10 mouse cellular contexts compared by ENCODE assay signal in genomic region chr11:70649185-70649734, GRCm38 (mm10). TPM values are rescaled to one million over a fixed set of nuclear protein-coding genes. Genes with fewer than 3 reads are reported as not detected.
DNase-seq lines count a peak whose midpoint lies in the region; ATAC-seq and TF ChIP-seq lines count a peak whose summit lies in the region.
"Had no signal": no experiment of that assay in that cellular context is flagged by ENCODE, and none has a peak within 500 bp of the region (broad histone marks: within the 10 kb centered on the region; RNA-seq: fewer than 3 reads in every experiment).

No protein-coding gene starts in this region.

- no peaks in the 10 kb centered on the region for H3K9me3 ChIP-seq in heart, embryonic 12.5 days (replicated peaks)
- H3K9me3 ChIP-seq in neural tube, embryonic 11.5 days (ENCODE audit: control insufficient read depth, low read length), result no peaks in the 10 kb centered on the region
- H3K9me3 ChIP-seq in intestine, postnatal 0 days (ENCODE audit: control insufficient read depth), result no peaks in the 10 kb centered on the region
- no peaks in the 10 kb centered on the region for H3K9me3 ChIP-seq in stomach, embryonic 15.5 days

- H3K27me3 ChIP-seq in heart, embryonic 12.5 days (replicated peaks), result no peaks in the 10 kb centered on the region
- no peaks in the 10 kb centered on the region for H3K27me3 ChIP-seq in neural tube, embryonic 11.5 days (ENCODE audit: control insufficient read depth, insufficient read depth, low read length)
- no peaks in the 10 kb centered on the region for H3K27me3 ChIP-seq in intestine, postnatal 0 days (replicated peaks; ENCODE audit: control insufficient read depth, insufficient read depth, low read length)
- no peaks in the 10 kb centered on the region for H3K27me3 ChIP-seq in stomach, embryonic 15.5 days (replicated peaks)

- WGBS in heart, embryonic 12.5 days, result 80% methylated on average over 8 of the region's 8 CpGs
- WGBS in neural tube, embryonic 11.5 days, result 83% methylated on average over 8 of the region's 8 CpGs
- WGBS in intestine, postnatal 0 days, result 57% methylated on average over 8 of the region's 8 CpGs
- 77% methylated on average over 8 of the region's 8 CpGs for WGBS in stomach, embryonic 15.5 days

- H3K36me3 ChIP-seq in heart, embryonic 12.5 days, result peaks cover 62% of the 10 kb centered on the region
- peaks cover 21% of the 10 kb centered on the region for H3K36me3 ChIP-seq in neural tube, embryonic 11.5 days (ENCODE audit: control insufficient read depth, insufficient read depth, low read length)
- peaks cover 39% of the 10 kb centered on the region for H3K36me3 ChIP-seq in intestine, postnatal 0 days (ENCODE audit: control insufficient read depth, insufficient read depth)
- peaks cover 45% of the 10 kb centered on the region for H3K36me3 ChIP-seq in stomach, embryonic 15.5 days

- no peak for DNase-seq in heart, adult 8-10 months (ENCODE audit: low spot score)
- no peak for DNase-seq in neural tube, embryonic 11.5 days (ENCODE audit: low spot score)
- DNase-seq in neural tube, embryonic 10.5 days (ENCODE audit: extremely low spot score, low spot score), result no peak
- no peak for DNase-seq in kidney, postnatal 25 days
- DNase-seq: cerebellum, adult 11-12 months; gastrocnemius, postnatal 36 days had no signal

- H3K4me2 ChIP-seq in heart, embryonic 12.5 days, result peak overlapping the region; percentile 98
- H3K4me2 ChIP-seq in neural tube, embryonic 11.5 days (ENCODE audit: low read depth), result 0 out of 2 replicates have a peak overlapping the region, but pooled peaks have one; percentile 1
- peak overlapping the region; percentile 91 for H3K4me2 ChIP-seq in intestine, postnatal 0 days (replicated peaks; ENCODE audit: low read depth)
- H3K4me2 ChIP-seq in stomach, embryonic 15.5 days, result peak overlapping the region; percentile 93

- peak overlapping the region; percentile 89; the same call in 1 of the 2 replicates for H3K4me3 ChIP-seq in heart, embryonic 12.5 days
- no peak overlapping the region for H3K4me3 ChIP-seq in neural tube, embryonic 11.5 days (ENCODE audit: low read depth, low read length)
- H3K4me3 ChIP-seq in intestine, postnatal 0 days (ENCODE audit: low read depth, low read length), result no peak overlapping the region
- peak overlapping the region; percentile 71; the same call in 1 of the 2 replicates for H3K4me3 ChIP-seq in stomach, embryonic 15.5 days (replicated peaks)

- no peak for ATAC-seq in heart, embryonic 12.5 days (ENCODE audit: insufficient number of reproducible peaks, low FRiP score)
- no peak for ATAC-seq in neural tube, embryonic 11.5 days (ENCODE audit: insufficient read depth, low FRiP score, low TSS enrichment)
- no peak for ATAC-seq in intestine, postnatal 0 days
- ATAC-seq in stomach, embryonic 15.5 days (ENCODE audit: insufficient read depth, low FRiP score, low read depth), result no peak
- ATAC-seq in frontal cortex, adult (ENCODE audit: low TSS enrichment), result no peak

- 0 out of 2 replicates have a peak overlapping the region, but pooled peaks have one; percentile 52 for H3K9ac ChIP-seq in heart, embryonic 12.5 days
- H3K9ac ChIP-seq in neural tube, embryonic 11.5 days (ENCODE audit: low read length), result no peak overlapping the region; the same call in 1 of the 2 replicates
- H3K9ac ChIP-seq in intestine, postnatal 0 days (ENCODE audit: low read depth, low read length), result 0 out of 2 replicates have a peak overlapping the region, but pooled peaks have one; percentile 1
- H3K9ac ChIP-seq in stomach, embryonic 15.5 days, result no peak overlapping the region

- TF ChIP-seq CTCF in intestine, postnatal 0 days (IDR thresholded peaks at IDR 0.05; ENCODE audit: low read depth), result no peak

- 0 out of 2 replicates have a peak overlapping the region, but pooled peaks have one; percentile 23 for H3K27ac ChIP-seq in heart, embryonic 12.5 days (ENCODE audit: poor library complexity, severe bottlenecking)
- no peak overlapping the region for H3K27ac ChIP-seq in neural tube, embryonic 11.5 days (ENCODE audit: low read depth, low read length)
- peak overlapping the region; percentile 60 for H3K27ac ChIP-seq in intestine, postnatal 0 days (ENCODE audit: low read depth, low read length)
- peak overlapping the region; percentile 97 for H3K27ac ChIP-seq in stomach, embryonic 15.5 days

- H3K4me1 ChIP-seq in heart, embryonic 12.5 days (replicated peaks), result peaks cover 62% of the 10 kb centered on the region
- H3K4me1 ChIP-seq in neural tube, embryonic 11.5 days (ENCODE audit: control insufficient read depth, insufficient read depth, low read length), result peaks cover 28% of the 10 kb centered on the region
- H3K4me1 ChIP-seq in intestine, postnatal 0 days (replicated peaks; ENCODE audit: control insufficient read depth, insufficient read depth, low read length), result peaks cover 8% of the 10 kb centered on the region; the same call in 1 of the 2 replicates
- H3K4me1 ChIP-seq in stomach, embryonic 15.5 days, result peaks cover 53% of the 10 kb centered on the region

RNA-seq across cellular contexts. Expression of gene Slc25a11, which starts 2.0 kb away (rescaled TPM):
- 227 and 229 TPM in 2 replicates for polyA plus RNA-seq in heart, embryonic 12.5 days (2016; fragmentation: Nextera tagmentation; extraction: Ambion mirVana)
- total RNA-seq in heart, adult 8-10 months (2022), result 100 to 1,000 TPM; 640 to 724 (median 656) TPM
- polyA plus RNA-seq in neural tube, embryonic 11.5 days (2014; fragmentation: Nextera tagmentation; extraction: Ambion mirVana), result 142 and 146 TPM in 2 replicates
- polyA plus RNA-seq in intestine, postnatal 0 days (2015; fragmentation: Nextera tagmentation; extraction: Ambion mirVana), result 192 and 210 TPM in 2 replicates
- polyA plus RNA-seq in stomach, embryonic 15.5 days (2015; fragmentation: Nextera tagmentation; extraction: Ambion mirVana), result 150 and 151 TPM in 2 replicates

RNA-seq across cellular contexts. Expression of gene Rnf167, which starts 2.2 kb away (rescaled TPM):
- polyA plus RNA-seq in heart, embryonic 12.5 days (2016; fragmentation: Nextera tagmentation; extraction: Ambion mirVana), result 67.4 and 70.1 TPM in 2 replicates
- total RNA-seq in heart, adult 8-10 months (2022), result 10 to 100 TPM; 53.0 to 67.3 (median 58.7) TPM
- polyA plus RNA-seq in neural tube, embryonic 11.5 days (2014; fragmentation: Nextera tagmentation; extraction: Ambion mirVana), result 86.4 and 92.9 TPM in 2 replicates
- 107 TPM in 2 replicates for polyA plus RNA-seq in intestine, postnatal 0 days (2015; fragmentation: Nextera tagmentation; extraction: Ambion mirVana)
- polyA plus RNA-seq in stomach, embryonic 15.5 days (2015; fragmentation: Nextera tagmentation; extraction: Ambion mirVana), result 97.2 and 108 TPM in 2 replicates

RNA-seq across cellular contexts. Expression of gene Pfn1, which starts 5.2 kb away (rescaled TPM):
- polyA plus RNA-seq in heart, embryonic 12.5 days (2016; fragmentation: Nextera tagmentation; extraction: Ambion mirVana), result 1,661 and 1,678 TPM in 2 replicates
- 100 to 1,000 TPM; 243 to 295 (median 274) TPM for total RNA-seq in heart, adult 8-10 months (2022)
- polyA plus RNA-seq in neural tube, embryonic 11.5 days (2014; fragmentation: Nextera tagmentation; extraction: Ambion mirVana), result 1,399 and 1,464 TPM in 2 replicates
- 1,830 and 1,961 TPM in 2 replicates for polyA plus RNA-seq in intestine, postnatal 0 days (2015; fragmentation: Nextera tagmentation; extraction: Ambion mirVana)
- polyA plus RNA-seq in stomach, embryonic 15.5 days (2015; fragmentation: Nextera tagmentation; extraction: Ambion mirVana), result 1,701 and 2,042 TPM in 2 replicates

RNA-seq across cellular contexts. Expression of gene Eno3, which starts 7.7 kb away (rescaled TPM):
- 238 and 239 TPM in 2 replicates for polyA plus RNA-seq in heart, embryonic 12.5 days (2016; fragmentation: Nextera tagmentation; extraction: Ambion mirVana)
- 1,000 to 10,000 TPM; 1,693 to 1,917 (median 1,770) TPM for total RNA-seq in heart, adult 8-10 months (2022)
- polyA plus RNA-seq in neural tube, embryonic 11.5 days (2014; fragmentation: Nextera tagmentation; extraction: Ambion mirVana), result 39.3 and 48.9 TPM in 2 replicates
- 4.9 and 5.9 TPM in 2 replicates for polyA plus RNA-seq in intestine, postnatal 0 days (2015; fragmentation: Nextera tagmentation; extraction: Ambion mirVana)
- 13.9 and 16.6 TPM in 2 replicates for polyA plus RNA-seq in stomach, embryonic 15.5 days (2015; fragmentation: Nextera tagmentation; extraction: Ambion mirVana)

RNA-seq across cellular contexts. Expression of gene Gp1ba, which starts 10.3 kb away (rescaled TPM):
- polyA plus RNA-seq in heart, embryonic 12.5 days (2016; fragmentation: Nextera tagmentation; extraction: Ambion mirVana), result 1.4 and 2.2 TPM in 2 replicates
- total RNA-seq in heart, adult 8-10 months (2022), result under 1 TPM; 0.31 to 0.55 (median 0.54) TPM
- 1.3 and 1.6 TPM in 2 replicates for polyA plus RNA-seq in neural tube, embryonic 11.5 days (2014; fragmentation: Nextera tagmentation; extraction: Ambion mirVana)
- 0.07 and 0.10 TPM in 2 replicates for polyA plus RNA-seq in intestine, postnatal 0 days (2015; fragmentation: Nextera tagmentation; extraction: Ambion mirVana)
- polyA plus RNA-seq in stomach, embryonic 15.5 days (2015; fragmentation: Nextera tagmentation; extraction: Ambion mirVana), result 0.09 and 0.19 TPM in 2 replicates
- total RNA-seq: gastrocnemius, postnatal 36 days had no signal

Comparison
In these comparisons a context has a peak if more than half of its experiments do, and no peak if none do; other contexts are left out.
1. H3K4me2 ChIP-seq: peak in every context shown above with its lines; median percentile 98 in heart, embryonic 12.5 days; 93 in stomach, embryonic 15.5 days; 91 in intestine, postnatal 0 days; 1 in neural tube, embryonic 11.5 days.
2. H3K4me3 ChIP-seq: peak in heart, embryonic 12.5 days (single experiment) and stomach, embryonic 15.5 days (single experiment); none in neural tube, embryonic 11.5 days (single experiment) and intestine, postnatal 0 days (single experiment).
3. H3K9ac ChIP-seq: peak in heart, embryonic 12.5 days (single experiment) and intestine, postnatal 0 days (single experiment); none in neural tube, embryonic 11.5 days (single experiment) and stomach, embryonic 15.5 days (single experiment).